Mouse (Mus musculus) macrophage (primary cell): Measurements from ENCODE around the gene 4931422A03Rik. TPM values are rescaled to one million over a fixed set of nuclear protein-coding genes. Genes with fewer than 3 reads are reported as not detected.

ENCODE experiments used
- H3K27ac ChIP-seq: fragments of 350-480 bp; formaldehyde crosslinking; 2 replicates; pipeline ENCODE4 v1.9.0; 2021
- H3K36me3 ChIP-seq: fragments of 350-480 bp; formaldehyde crosslinking; 2 replicates; pipeline ENCODE4 v1.9.0; 2021; ENCODE audit errors: inconsistent target
- H3K4me3 ChIP-seq: fragments of 350-480 bp; formaldehyde crosslinking; 2 replicates; pipeline ENCODE4 v1.9.0; 2021; ENCODE audit errors: inconsistent target
- H3K79me2 ChIP-seq: fragments of 350-480 bp; formaldehyde crosslinking; 2 replicates; pipeline ENCODE4 v1.9.0; 2021; ENCODE audit errors: inconsistent target
- WGBS: methylation state at CpG from one replicate; pipeline ENCODE4 v1.1.7; 2026; ENCODE audit warnings: inconsistent platforms; ENCODE audit not compliant: missing documents; 5-methylcytosine and 5-hydroxymethylcytosine counted together
- polyA plus RNA-seq: library from polyadenylated mRNA; stranded (reverse); fragments of 250-400 nt; gene quantifications from 3 replicates; pipeline ENCODE4 v1.2.4, GENCODE M21; 2018; ENCODE audit warnings: inconsistent platforms

The 4931422A03Rik gene
- polyA plus RNA-seq, 1 experiment from 2014 or later: not detected

DNA sequence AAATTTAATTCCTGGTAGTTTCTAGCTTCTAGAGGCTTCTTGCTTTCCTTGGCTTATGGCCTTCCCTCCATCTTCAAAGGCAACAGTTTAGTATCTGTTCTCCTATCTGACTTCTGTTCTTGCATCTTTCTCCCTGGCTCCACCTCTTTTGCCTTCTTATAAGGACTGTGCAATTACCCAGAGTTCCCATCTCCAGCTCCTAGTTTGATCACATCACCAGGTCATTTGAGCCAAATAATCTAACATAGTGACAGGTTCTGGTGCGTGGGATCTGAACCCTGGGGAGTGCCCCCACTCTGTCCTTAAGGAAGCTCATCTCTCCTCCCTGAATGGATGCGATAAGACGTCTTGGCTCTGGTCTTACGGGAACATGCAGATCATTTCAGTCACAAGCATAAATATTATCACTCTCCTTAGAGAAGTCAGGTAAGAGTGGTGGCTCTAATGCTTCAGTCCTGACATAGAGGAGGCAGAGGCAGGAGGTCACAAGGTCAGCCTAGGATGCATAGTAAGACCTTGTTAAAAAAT lies 101.5 kb downstream of the 4931422A03Rik start:
- Histone ChIP-seq H3K4me3 (no peak overlapping the region), H3K27ac (no peak overlapping the region), H3K79me2 (no peaks in the 10 kb centered on the region), H3K36me3 (no peaks in the 10 kb centered on the region)
- 97% methylated on average over 4 of the region's 4 CpGs for WGBS

DNA sequence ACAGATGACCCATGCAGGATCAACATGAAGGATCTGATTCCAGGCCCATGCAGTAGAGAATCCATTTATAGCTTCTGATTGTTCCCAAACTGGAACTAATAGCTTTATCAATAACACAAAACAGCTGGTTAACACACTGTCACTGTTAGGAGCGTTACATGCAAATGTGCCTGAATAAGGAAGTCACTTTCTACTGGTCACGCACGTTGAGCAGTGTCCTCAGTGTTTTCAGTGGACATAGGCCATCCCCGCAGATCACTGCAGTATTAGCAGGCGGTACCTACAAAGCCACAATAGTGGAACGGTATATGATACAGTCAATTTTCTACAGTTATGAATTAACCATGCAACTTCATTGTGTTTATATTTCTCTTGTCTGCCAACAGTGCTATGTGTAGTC lies 108.7 kb downstream of the 4931422A03Rik start:
- 75% methylated on average over 6 of the region's 6 CpGs for WGBS
- no peaks in the 10 kb centered on the region for H3K36me3 ChIP-seq
- H3K79me2 ChIP-seq: no peaks in the 10 kb centered on the region
- no peak overlapping the region for H3K4me3 ChIP-seq
- no peak overlapping the region for H3K27ac ChIP-seq

DNA sequence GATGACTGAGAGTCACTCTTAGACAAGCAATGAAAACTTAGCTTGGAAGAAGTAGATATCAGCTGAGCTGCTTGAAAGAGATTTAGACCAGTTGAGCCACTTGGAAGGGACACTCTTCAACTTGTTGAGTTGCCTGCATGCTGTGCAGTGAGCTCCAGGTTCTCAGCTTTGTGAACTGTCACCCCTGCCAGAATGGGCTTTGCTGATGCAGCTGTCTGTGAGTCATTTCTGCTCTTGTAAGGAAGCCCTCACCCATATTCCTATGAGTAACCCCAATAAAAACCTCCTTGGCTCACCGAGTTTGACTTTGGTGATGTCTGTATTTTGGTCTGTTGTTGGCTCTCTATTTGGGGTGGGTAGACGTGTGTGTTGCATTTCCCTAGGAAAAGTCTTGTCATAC lies 109.8 kb downstream of the 4931422A03Rik start:
- no peaks in the 10 kb centered on the region for H3K36me3 ChIP-seq
- no peak overlapping the region for H3K4me3 ChIP-seq
- 91% methylated on average over 2 of the region's 2 CpGs for WGBS
- H3K79me2 ChIP-seq: no peaks in the 10 kb centered on the region
- no peak overlapping the region for H3K27ac ChIP-seq

DNA sequence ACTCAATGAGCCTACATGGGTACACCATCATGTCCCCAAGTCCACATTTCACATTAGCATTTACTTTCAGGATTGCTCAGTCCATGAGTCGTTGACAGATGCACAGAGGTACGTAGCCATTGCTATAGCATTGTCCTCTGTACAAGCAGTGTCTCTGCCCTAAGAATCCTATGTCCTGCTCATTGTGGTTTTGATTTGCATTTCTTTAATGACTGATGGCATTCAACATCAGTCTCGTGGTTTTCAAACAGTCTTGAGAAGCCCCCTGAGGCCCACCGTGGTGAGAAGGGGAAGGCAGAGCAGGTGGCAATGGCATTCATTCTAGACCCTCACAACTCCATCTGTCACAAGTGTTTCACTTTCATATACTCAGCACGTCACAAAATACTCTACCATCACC lies 110.8 kb downstream of the 4931422A03Rik start:
- 81% methylated on average over 5 of the region's 5 CpGs for WGBS
- Histone ChIP-seq H3K36me3 (no peaks in the 10 kb centered on the region), H3K4me3 (no peak overlapping the region), H3K27ac (no peak overlapping the region), H3K79me2 (no peaks in the 10 kb centered on the region)

Other genes with a start within 250 kb of the 4931422A03Rik start
- 198 to 272 TPM (median 226 TPM) in 3 replicates for gene Caprin1, start 230.7 kb downstream of the 4931422A03Rik start, polyA plus RNA-seq
- 181 to 268 TPM (median 246 TPM) in 3 replicates for gene Lmo2, start 70.4 kb downstream of the 4931422A03Rik start, polyA plus RNA-seq
- 26.0 to 39.2 TPM (median 26.9 TPM) in 3 replicates for gene Fbxo3, start 640 bp downstream of the 4931422A03Rik start, polyA plus RNA-seq
- gene Gm10912, start 37.5 kb upstream of the 4931422A03Rik start, polyA plus RNA-seq: not detected in 3 replicates
- not detected in 3 replicates for gene Gm10799, start 40.2 kb upstream of the 4931422A03Rik start, polyA plus RNA-seq
- gene Cd59b, start 41.5 kb upstream of the 4931422A03Rik start, polyA plus RNA-seq: 0.80 to 1.4 TPM in 2 of 3 replicates, not detected in the other
- gene Cd59a, start 67.4 kb upstream of the 4931422A03Rik start, polyA plus RNA-seq: 6.7 to 13.2 TPM (median 11.5 TPM) in 3 replicates
- not detected in 3 replicates for gene A930018P22Rik, start 94.4 kb upstream of the 4931422A03Rik start, polyA plus RNA-seq